Comparison of ENCODE assay signal across 1 mouse cellular context in genomic region chr5:121836692-121837415, GRCm38 (mm10).
TF ChIP-seq lines count a peak whose summit lies in the region.

No protein-coding gene starts in this region.

TF ChIP-seq in MEL, 35 proteins besides CTCF, POLR2A, EP300 and RAD21 (continued from another document):
- TF ChIP-seq MEF2A (IDR thresholded peaks at IDR 0.05; ENCODE audit: extremely low read depth, insufficient replicate concordance, low read depth, low read length, poor library complexity, severe bottlenecking): no peak
- TF ChIP-seq MXI1 (IDR thresholded peaks at IDR 0.05; ENCODE audit: low read depth, low read length): peak; percentile 88
- no peak for TF ChIP-seq MAFK (IDR thresholded peaks at IDR 0.05; ENCODE audit: borderline replicate concordance, low read depth, low read length)
- 0 out of 2 replicates have a peak, but pooled peaks have one; percentile 9 for TF ChIP-seq RCOR1 (IDR thresholded peaks at IDR 0.05; ENCODE audit: low read depth, low read length)
- no peak for TF ChIP-seq TBP (IDR thresholded peaks at IDR 0.05; ENCODE audit: low read depth, low read length)
- TF ChIP-seq SIN3A (IDR thresholded peaks at IDR 0.05; ENCODE audit: low read length): peak; percentile 44
- no peak for TF ChIP-seq GABPA (IDR thresholded peaks at IDR 0.05; ENCODE audit: low read depth, low read length)
- peak; percentile 86 for TF ChIP-seq ZMIZ1 (IDR thresholded peaks at IDR 0.05; ENCODE audit: low read depth, low read length)
- TF ChIP-seq USF2 (IDR thresholded peaks at IDR 0.05; ENCODE audit: borderline replicate concordance in 1 of 2, insufficient read depth in 1 of 2, low read depth in 1 of 2, low read length in 2 of 2): no peak
- TF ChIP-seq KAT2A (conservative IDR thresholded peaks at IDR 0.05; ENCODE audit: low read depth, low read length): no peak
- TF ChIP-seq HCFC1 (IDR thresholded peaks at IDR 0.05; ENCODE audit: low read depth, low read length): no peak; the same call in 1 of the 2 replicates
- TF ChIP-seq POLR2AphosphoS2 (IDR thresholded peaks at IDR 0.05; ENCODE audit: low read length): peak; percentile 76
- no peak for TF ChIP-seq SMC3 (IDR thresholded peaks at IDR 0.05; ENCODE audit: low read depth, low read length)
